Mouse (Mus musculus) kidney, embryonic 16.5 days (tissue): Measurements from ENCODE around the gene Fh1. TPM values are rescaled to one million over a fixed set of nuclear protein-coding genes. Genes with fewer than 3 reads are reported as not detected.

Experiments
- ATAC-seq: fragments of 200-750 bp; cut with Nextera tagmentation; 2 replicates; pipeline ENCODE4 v1.8.0; 2017; ENCODE audit warnings: moderate TSS enrichment; ENCODE audit not compliant: low FRiP score, low TSS enrichment
- H3K27ac ChIP-seq: fragments of 300-500 bp; sonication (generic); 2 replicates; pipeline ENCODE4 v1.5.1; 2014; ENCODE audit warnings: low read length
- H3K27me3 ChIP-seq: fragments of 300-500 bp; sonication (generic); 2 replicates; pipeline ENCODE4 v1.6.1; 2014; ENCODE audit warnings: low read length, control low read depth, mixed read lengths; ENCODE audit not compliant: insufficient read depth
- H3K36me3 ChIP-seq: fragments of 300-500 bp; sonication (generic); 2 replicates; pipeline ENCODE4 v1.6.1; 2014; ENCODE audit warnings: low read length, control low read depth, mixed read lengths; ENCODE audit not compliant: insufficient read depth
- H3K4me1 ChIP-seq: fragments of 300-500 bp; sonication (generic); 2 replicates; pipeline ENCODE4 v1.6.1; 2014; ENCODE audit warnings: low read length, control low read depth, mixed read lengths; ENCODE audit not compliant: insufficient read depth
- H3K4me2 ChIP-seq: fragments of 300-500 bp; sonication (generic); replicated peaks from 2 replicates; pipeline ENCODE4 v1.6.1; 2014; ENCODE audit warnings: low read depth, low read length
- H3K4me3 ChIP-seq: fragments of 300-500 bp; sonication (generic); 2 replicates; pipeline ENCODE4 v1.5.1; 2014; ENCODE audit warnings: mild to moderate bottlenecking, low read length
- H3K9ac ChIP-seq: fragments of 300-500 bp; sonication (generic); replicated peaks from 2 replicates; pipeline ENCODE4 v1.6.1; 2014; ENCODE audit warnings: low read length
- H3K9me3 ChIP-seq: fragments of 300-500 bp; sonication (generic); 2 replicates; pipeline ENCODE4 v1.6.1; 2016; ENCODE audit warnings: low read length, control low read depth
- WGBS: fragments of 180-500 bp; shearing (Covaris S2); extraction: QIAGEN DNeasy Blood & Tissue Kit; methylation state at CpG from one replicate; pipeline ENCODE4 v1.1.7; 2014; 5-methylcytosine and 5-hydroxymethylcytosine counted together
- polyA plus RNA-seq: library from polyadenylated mRNA; unstranded; fragments of >200 nt; fragmentation: Nextera tagmentation; extraction: Ambion mirVana; gene quantifications from 2 replicates; pipeline ENCODE4 v1.2.1, GENCODE M21; 2015

Fh1 gene
- polyA plus RNA-seq, 1 experiment from 2014 or later, result 160 TPM

DNA sequence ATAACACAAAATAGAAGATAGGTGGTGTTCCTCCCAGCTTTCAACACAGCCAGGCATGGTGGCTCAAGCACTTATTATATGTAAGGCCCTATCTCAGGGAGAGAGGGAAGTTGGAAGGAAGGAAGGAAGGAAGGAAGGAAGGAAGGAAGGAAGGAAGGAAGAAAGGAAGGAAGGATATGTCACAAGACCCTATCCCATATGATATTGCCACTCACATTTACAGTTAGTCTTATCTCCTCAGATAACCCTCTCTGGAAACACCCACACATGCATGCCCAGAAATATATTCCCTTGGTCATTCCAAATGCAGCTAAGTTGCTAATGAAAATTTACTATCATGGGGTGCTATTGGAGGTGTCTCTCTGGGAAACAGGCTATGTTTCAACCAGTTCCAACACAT is 63.6 kb downstream of the Fh1 start:
- Histone ChIP-seq H3K27ac (no peak overlapping the region), H3K27me3 (no peaks in the 10 kb centered on the region), H3K4me1 (no peaks in the 10 kb centered on the region), H3K36me3 (no peaks in the 10 kb centered on the region), H3K4me3 (no peak overlapping the region), H3K4me2 (no peak overlapping the region), H3K9ac (no peak overlapping the region), H3K9me3 (no peaks in the 10 kb centered on the region)
- ATAC-seq, result no peak

DNA sequence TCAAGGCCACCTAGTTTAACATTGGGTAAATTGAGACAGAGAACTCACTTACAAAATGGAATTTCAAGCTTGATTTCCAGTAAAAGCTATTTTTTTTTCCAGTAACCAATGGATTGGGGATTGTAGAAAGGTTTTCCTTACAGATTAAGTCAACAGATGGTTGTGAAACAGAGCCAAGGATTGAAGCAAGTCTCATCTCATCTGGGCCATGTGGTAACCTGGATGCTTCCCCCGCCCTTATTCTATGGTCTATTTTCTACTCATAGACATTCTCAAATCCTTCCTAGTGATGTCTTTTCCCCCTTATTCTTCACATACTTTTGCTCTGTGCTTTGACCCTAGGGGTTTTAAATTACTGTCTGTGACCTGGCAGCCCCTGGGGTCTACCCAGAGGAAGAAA is 70.8 kb downstream of the Fh1 start:
- Histone ChIP-seq H3K4me2 (no peak overlapping the region), H3K27ac (no peak overlapping the region), H3K4me1 (no peaks in the 10 kb centered on the region), H3K9me3 (no peaks in the 10 kb centered on the region), H3K9ac (no peak overlapping the region), H3K4me3 (no peak overlapping the region), H3K27me3 (no peaks in the 10 kb centered on the region), H3K36me3 (no peaks in the 10 kb centered on the region)
- no peak for ATAC-seq
- 86% methylated on average over 1 of the region's 1 CpGs for WGBS

DNA sequence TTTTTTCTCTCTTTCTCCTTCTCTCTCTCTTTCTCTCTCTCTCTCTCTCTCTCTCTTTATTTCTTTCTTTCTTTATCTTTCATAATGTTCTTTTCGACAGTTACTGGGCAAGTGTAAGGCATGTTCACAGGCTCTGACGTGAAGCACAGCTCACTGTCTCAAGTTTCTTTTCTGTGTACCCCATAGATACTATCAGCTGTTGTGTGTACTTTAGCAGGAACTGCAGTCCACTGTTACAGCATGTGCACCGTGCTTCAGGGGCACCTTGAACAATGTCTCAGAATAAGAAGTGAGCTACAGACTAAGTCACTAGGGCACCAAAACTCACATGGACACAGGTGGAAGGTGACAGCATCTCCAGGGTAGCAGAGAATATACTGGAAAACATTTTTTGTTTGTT is 73.0 kb downstream of the Fh1 start:
- Histone ChIP-seq H3K4me3 (no peak overlapping the region), H3K9me3 (no peaks in the 10 kb centered on the region), H3K9ac (no peak overlapping the region), H3K36me3 (no peaks in the 10 kb centered on the region), H3K4me1 (no peaks in the 10 kb centered on the region), H3K27ac (no peak overlapping the region), H3K27me3 (no peaks in the 10 kb centered on the region), H3K4me2 (no peak overlapping the region)
- ATAC-seq, result no peak
- whole genome bisulfite sequencing, result 63% methylated on average over 3 of the region's 3 CpGs

- Histone ChIP-seq H3K27ac (no peak overlapping the region), H3K4me2 (no peak overlapping the region), H3K36me3 (no peaks in the 10 kb centered on the region), H3K4me3 (no peak overlapping the region), H3K9ac (no peak overlapping the region), H3K27me3 (no peaks in the 10 kb centered on the region), H3K9me3 (no peaks in the 10 kb centered on the region), H3K4me1 (no peaks in the 10 kb centered on the region)
- ATAC-seq, result no peak
- WGBS, result 85% methylated on average over 1 of the region's 1 CpGs
These were observed 74.8 kb downstream of the Fh1 start for GRCm38 (mm10) chr1:175550586-175550985.

Other genes with a start within 250 kb of the Fh1 start
- 0.59 and 0.76 TPM in 2 replicates for gene Rgs7, start 133.1 kb downstream of the Fh1 start, polyA plus RNA-seq
- 0.16 and 0.22 TPM in 2 replicates for gene Kmo, start 5.3 kb downstream of the Fh1 start, polyA plus RNA-seq
- gene Opn3, start 67.1 kb upstream of the Fh1 start, polyA plus RNA-seq, result 9.3 and 9.4 TPM in 2 replicates
- 3.0 and 3.6 TPM in 2 replicates for gene Chml, start 67.3 kb upstream of the Fh1 start, polyA plus RNA-seq
- gene Wdr64, start 73.0 kb upstream of the Fh1 start, polyA plus RNA-seq, result not detected in 2 replicates